Mouse (Mus musculus): ENCODE data around the gene Asprv1.

- TF ChIP-seq CTCF (IDR thresholded peaks at IDR 0.05) = no peak
- no peak for TF ChIP-seq EP300 (IDR thresholded peaks at IDR 0.05)
Observed at GRCm38 (mm10) chr6:86678341-86678740, 50.4 kb downstream of the Asprv1 start.

Data from lung, postnatal 0 days (tissue).